Mouse (Mus musculus): ENCODE data around the gene Man2a2. TPM values are rescaled to one million over a fixed set of nuclear protein-coding genes. Genes with fewer than 3 reads are reported as not detected.

Gene Man2a2
- polyA plus RNA-seq, 2 experiments: 1.7 to 4.9 TPM

DNA sequence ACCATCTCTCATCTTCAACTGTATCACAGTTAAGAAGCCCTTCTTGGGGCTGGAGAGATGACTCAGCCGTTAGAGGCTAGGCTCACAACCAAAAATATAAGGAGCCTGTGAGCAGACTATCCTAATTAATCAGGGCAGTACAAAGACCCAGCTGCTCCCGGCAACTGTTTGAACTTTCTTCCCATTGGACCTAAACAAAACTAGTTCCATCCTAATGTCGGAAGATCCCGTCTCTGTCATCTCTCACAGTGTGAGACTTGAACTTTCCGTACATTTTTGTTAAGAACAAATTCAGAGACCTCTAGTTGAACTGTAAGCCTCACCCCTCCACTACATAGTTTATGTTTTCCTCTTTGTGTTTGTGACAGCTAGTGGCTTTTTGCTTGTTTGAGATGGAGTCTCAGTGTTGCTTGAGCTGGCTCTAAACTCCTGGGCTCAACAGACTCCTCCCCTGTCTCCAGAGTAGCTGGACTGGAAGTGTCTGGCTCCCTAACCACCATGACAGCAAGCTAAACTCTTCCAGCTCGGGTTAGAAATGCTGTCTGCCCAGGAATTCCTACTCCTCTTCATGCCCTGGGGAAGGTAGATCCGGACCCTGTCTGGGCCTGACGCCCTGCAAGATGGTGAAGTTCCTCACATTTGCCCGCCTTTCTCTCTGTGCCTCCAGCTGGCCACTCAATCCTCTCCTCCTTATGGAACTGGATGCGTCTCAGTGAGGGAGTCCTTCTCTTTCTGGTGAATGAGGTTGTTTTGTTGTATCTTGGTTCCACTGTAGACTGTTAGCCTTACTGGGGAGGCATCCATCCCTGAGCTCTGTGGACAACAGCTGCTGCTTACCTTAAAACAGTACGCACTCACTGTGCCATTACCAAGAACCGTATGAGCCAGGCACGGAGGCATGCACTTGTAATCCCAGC, 23.2 kb downstream of the Man2a2 start:
- TF ChIP-seq CTCF (IDR thresholded peaks at IDR 0.05; ENCODE audit: low read depth) (no peak), EP300 (IDR thresholded peaks at IDR 0.05; ENCODE audit: low read depth) (no peak)
- Histone ChIP-seq H3K4me2 (ENCODE audit: low read depth) (no peak overlapping the region), H3K4me1 (replicated peaks; ENCODE audit: control insufficient read depth in 2 of 2, insufficient read depth in 2 of 2, low read length in 1 of 2) (peaks cover 4 to 18% of the 10 kb centered on the region in 2 experiments; a peak in 3 of 4 replicates), H3K36me3 (replicated peaks; ENCODE audit: control insufficient read depth, insufficient read depth, low read depth) (no peaks in the 10 kb centered on the region), H3K9me3 (ENCODE audit: control insufficient read depth, low read length) (no peaks in the 10 kb centered on the region), H3K27ac (no peak overlapping the region), H3K27me3 (ENCODE audit: control insufficient read depth, insufficient read depth, low read length) (no peaks in the 10 kb centered on the region), H3K9ac (replicated peaks) (no peak overlapping the region), H3K4me3 (ENCODE audit: insufficient read depth in 1 of 2, low read depth in 2 of 2, low read length in 2 of 2) (no peak overlapping the region)
- WGBS (ENCODE audit: insufficient replicate concordance): 63% methylated on average over 13 of the region's 13 CpGs
- DNase-seq (ENCODE audit: low read depth in 3 of 3, low spot score in 3 of 3) (no peak), ATAC-seq (ENCODE audit: insufficient read depth) (no peak)

DNA sequence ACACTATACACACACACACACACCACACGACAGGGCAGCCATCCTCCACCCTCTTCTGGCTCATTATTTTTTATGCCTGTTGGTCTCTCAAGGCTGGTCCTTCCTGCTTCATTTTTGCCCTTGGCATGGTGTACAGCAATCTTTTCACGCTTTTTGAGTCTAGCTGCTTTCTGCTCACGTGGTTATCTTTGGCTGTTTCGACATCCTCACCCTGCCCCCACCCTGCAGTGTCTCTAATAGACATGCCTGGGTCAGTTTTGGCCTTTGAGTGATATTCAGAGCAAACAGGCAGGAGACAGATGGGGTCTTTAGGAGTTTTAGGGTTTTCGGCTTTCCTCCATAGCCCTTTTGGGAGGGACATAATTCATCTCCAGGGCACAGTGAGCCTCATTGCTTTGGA, 24.3 kb downstream of the Man2a2 start:
- H3K36me3 ChIP-seq (replicated peaks; ENCODE audit: control insufficient read depth, insufficient read depth, low read depth): no peaks in the 10 kb centered on the region
- H3K4me3 ChIP-seq (ENCODE audit: insufficient read depth in 1 of 2, low read depth in 2 of 2, low read length in 2 of 2): no peak overlapping the region
- no peak for TF ChIP-seq CTCF (IDR thresholded peaks at IDR 0.05; ENCODE audit: low read depth)
- no peak for TF ChIP-seq EP300 (IDR thresholded peaks at IDR 0.05; ENCODE audit: low read depth)
- no peak overlapping the region for H3K4me2 ChIP-seq (ENCODE audit: low read depth)
- no peak overlapping the region for H3K27ac ChIP-seq
- 45% methylated on average over 5 of the region's 5 CpGs for WGBS (ENCODE audit: insufficient replicate concordance)
- no peaks in the 10 kb centered on the region for H3K9me3 ChIP-seq (ENCODE audit: control insufficient read depth, low read length)
- H3K9ac ChIP-seq (replicated peaks): no peak overlapping the region
- H3K27me3 ChIP-seq (ENCODE audit: control insufficient read depth, insufficient read depth, low read length): no peaks in the 10 kb centered on the region
- DNase-seq (ENCODE audit: low read depth in 3 of 3, low spot score in 3 of 3) (no peak), ATAC-seq (ENCODE audit: insufficient read depth) (no peak)
- peaks cover 4 to 27% of the 10 kb centered on the region in 2 experiments; a peak in 3 of 4 replicates for H3K4me1 ChIP-seq (replicated peaks; ENCODE audit: control insufficient read depth in 2 of 2, insufficient read depth in 2 of 2, low read length in 1 of 2)

DNA sequence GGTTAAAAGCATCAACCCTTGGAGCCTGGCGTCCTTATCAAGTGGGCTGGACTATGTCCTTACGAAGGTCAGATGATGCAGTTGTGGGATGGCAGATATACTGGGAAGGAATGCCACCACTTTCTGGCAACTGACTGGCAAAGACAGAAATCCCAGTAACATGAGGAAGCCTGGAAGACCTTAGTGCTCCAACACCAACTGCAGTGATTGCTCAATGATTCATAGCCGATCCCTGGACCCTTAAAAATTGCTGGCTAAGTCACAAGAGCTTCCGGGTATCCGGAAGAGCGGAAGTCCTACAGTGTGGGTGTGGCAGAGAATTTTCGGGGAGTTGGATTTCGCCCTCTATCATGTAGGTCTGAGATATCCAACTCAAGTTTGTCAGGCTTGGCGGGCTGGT, 25.0 kb downstream of the Man2a2 start:
- ATAC-seq (ENCODE audit: insufficient read depth) (no peak), DNase-seq (ENCODE audit: low read depth in 3 of 3, low spot score in 3 of 3) (no peak)
- no peaks in the 10 kb centered on the region for H3K36me3 ChIP-seq (replicated peaks; ENCODE audit: control insufficient read depth, insufficient read depth, low read depth)
- TF ChIP-seq CTCF (IDR thresholded peaks at IDR 0.05; ENCODE audit: low read depth): no peak
- no peak for TF ChIP-seq EP300 (IDR thresholded peaks at IDR 0.05; ENCODE audit: low read depth)
- 78% methylated on average over 9 of the region's 9 CpGs for WGBS (ENCODE audit: insufficient replicate concordance)
- H3K9me3 ChIP-seq (ENCODE audit: control insufficient read depth, low read length): no peaks in the 10 kb centered on the region
- peaks cover 4 to 28% of the 10 kb centered on the region in 2 experiments; a peak in 3 of 4 replicates for H3K4me1 ChIP-seq (replicated peaks; ENCODE audit: control insufficient read depth in 2 of 2, insufficient read depth in 2 of 2, low read length in 1 of 2)
- H3K9ac ChIP-seq (replicated peaks): no peak overlapping the region
- no peaks in the 10 kb centered on the region for H3K27me3 ChIP-seq (ENCODE audit: control insufficient read depth, insufficient read depth, low read length)
- H3K27ac ChIP-seq: no peak overlapping the region
- H3K4me3 ChIP-seq (ENCODE audit: insufficient read depth in 1 of 2, low read depth in 2 of 2, low read length in 2 of 2): no peak overlapping the region
- H3K4me2 ChIP-seq (ENCODE audit: low read depth): no peak overlapping the region

DNA sequence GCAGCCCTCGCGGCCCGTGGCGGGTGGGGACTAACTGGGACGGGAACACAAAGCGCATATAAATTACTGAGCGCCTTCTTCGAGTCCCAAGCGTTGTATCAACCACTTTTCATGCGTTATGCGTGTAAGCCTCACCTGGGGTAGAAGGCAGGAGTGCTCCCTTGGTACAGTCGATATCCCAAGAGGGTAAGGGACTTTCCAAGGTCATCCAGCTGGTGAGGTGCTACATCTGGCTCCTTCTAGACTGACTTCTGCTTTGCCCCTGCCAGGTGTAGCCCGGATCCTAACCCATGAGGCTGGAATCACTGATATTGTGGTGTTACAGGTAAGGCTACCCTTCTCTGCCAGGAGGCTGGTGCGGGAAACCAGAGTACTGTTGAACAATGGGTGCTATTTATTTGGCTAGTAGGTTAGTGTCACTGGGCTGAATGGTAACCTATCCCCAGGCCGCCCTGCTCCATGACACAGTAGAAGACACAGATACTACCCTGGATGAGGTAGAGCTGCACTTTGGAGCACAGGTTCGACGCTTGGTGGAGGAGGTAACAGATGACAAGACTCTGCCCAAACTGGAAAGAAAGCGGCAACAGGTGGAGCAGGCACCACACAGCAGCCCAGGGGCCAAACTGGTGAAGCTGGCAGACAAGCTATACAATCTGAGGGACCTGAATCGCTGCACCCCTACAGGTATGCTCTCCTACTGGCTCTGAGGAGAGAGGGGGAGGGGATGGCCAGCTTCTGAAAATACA, 27.7 kb downstream of the Man2a2 start:
- H3K9ac ChIP-seq (replicated peaks): peak overlapping the region; percentile 83
- no peak for ATAC-seq (ENCODE audit: insufficient read depth)
- peaks cover 6 to 39% of the 10 kb centered on the region in 2 experiments; a peak in 3 of 4 replicates for H3K4me1 ChIP-seq (replicated peaks; ENCODE audit: control insufficient read depth in 2 of 2, insufficient read depth in 2 of 2, low read length in 1 of 2)
- H3K36me3 ChIP-seq (replicated peaks; ENCODE audit: control insufficient read depth, insufficient read depth, low read depth): no peaks in the 10 kb centered on the region
- H3K27ac ChIP-seq: no peak overlapping the region; the same call in 1 of the 2 replicates
- DNase-seq (ENCODE audit: low read depth in 3 of 3, low spot score in 3 of 3): no peak
- no peaks in the 10 kb centered on the region for H3K9me3 ChIP-seq (ENCODE audit: control insufficient read depth, low read length)
- H3K4me3 ChIP-seq (ENCODE audit: insufficient read depth in 1 of 2, low read depth in 2 of 2, low read length in 2 of 2): peak overlapping the region; percentile 62 to 69
- H3K4me2 ChIP-seq (ENCODE audit: low read depth): peak overlapping the region; percentile 83
- H3K27me3 ChIP-seq (ENCODE audit: control insufficient read depth, insufficient read depth, low read length): no peaks in the 10 kb centered on the region
- TF ChIP-seq EP300 (IDR thresholded peaks at IDR 0.05; ENCODE audit: low read depth) (no peak), CTCF (IDR thresholded peaks at IDR 0.05; ENCODE audit: low read depth) (no peak)
- WGBS (ENCODE audit: insufficient replicate concordance): 24% methylated on average over 19 of the region's 19 CpGs

DNA sequence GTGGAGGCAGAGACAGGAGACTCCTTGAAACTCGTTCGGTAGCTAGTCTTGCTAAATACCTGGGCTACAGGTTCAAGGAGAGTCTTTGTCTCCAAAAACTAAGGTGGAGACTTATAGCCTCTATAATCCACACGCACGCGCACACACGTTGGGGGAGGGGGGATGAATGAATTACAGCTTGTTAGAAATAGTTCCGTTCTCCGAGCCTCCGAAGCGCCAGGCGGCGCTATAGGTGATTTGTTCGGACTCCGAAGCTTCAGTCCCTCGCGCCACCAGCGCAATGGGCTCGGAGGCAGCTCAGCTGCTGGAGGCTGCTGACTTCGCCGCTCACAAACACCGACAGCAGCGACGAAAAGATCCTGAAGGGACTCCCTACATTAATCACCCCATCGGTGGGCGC, 28.3 kb downstream of the Man2a2 start, which contains the start of gene Hddc3:
Gene Hddc3 (plus strand): TSS at position 247 of the 400 bp plus-strand sequence.
- peak; percentile 83 to 85 (median 85) for DNase-seq (ENCODE audit: low read depth in 3 of 3, low spot score in 3 of 3)
- WGBS (ENCODE audit: insufficient replicate concordance): under 1% methylated on average over 25 of the region's 25 CpGs
- peak; percentile 21; the same call in 1 of the 2 replicates for ATAC-seq (ENCODE audit: insufficient read depth)
- peak within 1 kb of the TSS; percentile 62 to 69 for H3K4me3 ChIP-seq (ENCODE audit: insufficient read depth in 1 of 2, low read depth in 2 of 2, low read length in 2 of 2)
- peaks cover 6 to 39% of the 10 kb centered on the region in 2 experiments; a peak in 3 of 4 replicates for H3K4me1 ChIP-seq (replicated peaks; ENCODE audit: control insufficient read depth in 2 of 2, insufficient read depth in 2 of 2, low read length in 1 of 2)
- H3K4me2 ChIP-seq (ENCODE audit: low read depth): peak within 1 kb of the TSS; percentile 83
- no peaks in the 10 kb centered on the region for H3K36me3 ChIP-seq (replicated peaks; ENCODE audit: control insufficient read depth, insufficient read depth, low read depth)
- H3K27ac ChIP-seq: no peak within 1 kb of the TSS; the same call in 1 of the 2 replicates
- TF ChIP-seq CTCF (IDR thresholded peaks at IDR 0.05; ENCODE audit: low read depth) (peak; percentile 87), EP300 (IDR thresholded peaks at IDR 0.05; ENCODE audit: low read depth) (no peak)
- no peaks in the 10 kb centered on the region for H3K27me3 ChIP-seq (ENCODE audit: control insufficient read depth, insufficient read depth, low read length)
- peak within 1 kb of the TSS; percentile 83 for H3K9ac ChIP-seq (replicated peaks)
- H3K9me3 ChIP-seq (ENCODE audit: control insufficient read depth, low read length): no peaks in the 10 kb centered on the region

Data from liver, embryonic 14.5 days (tissue).